Mouse (Mus musculus) kidney, postnatal 36 days (tissue): ENCODE results near the gene Ppm1k.
"Not testable (repeated sequence)": the region's sequence is repeated elsewhere in the genome, so short reads cannot be mapped to it uniquely, and the experiment has no call there.

Experiments used
- DNase-seq, 2 experiments: peaks; one replicate each; pipeline ENCODE4 v3.0.0; 2021 to 2022; ENCODE audit warnings: mixed read lengths in 2 of 2

The Ppm1k gene

DNA sequence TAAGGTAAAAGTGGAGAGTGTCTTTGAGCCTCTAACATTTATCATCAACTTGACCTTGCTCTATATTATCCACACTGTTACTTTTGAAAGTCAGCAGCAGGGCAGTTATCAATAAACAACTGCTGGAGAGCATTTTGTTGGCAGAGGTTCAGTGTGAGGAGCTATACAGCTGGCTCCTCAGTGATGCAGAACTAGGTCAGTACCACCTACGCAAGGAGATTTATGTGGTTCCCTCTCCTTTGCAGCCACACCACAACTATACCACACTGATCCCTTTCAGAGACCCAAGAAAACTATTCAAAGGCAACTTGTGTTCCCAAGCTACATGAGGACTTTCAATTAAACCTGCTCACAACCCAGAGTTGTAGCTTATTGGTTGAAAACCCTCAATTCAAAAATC, 3.8 kb downstream of the Ppm1k start:
- no peak for DNase-seq

DNA sequence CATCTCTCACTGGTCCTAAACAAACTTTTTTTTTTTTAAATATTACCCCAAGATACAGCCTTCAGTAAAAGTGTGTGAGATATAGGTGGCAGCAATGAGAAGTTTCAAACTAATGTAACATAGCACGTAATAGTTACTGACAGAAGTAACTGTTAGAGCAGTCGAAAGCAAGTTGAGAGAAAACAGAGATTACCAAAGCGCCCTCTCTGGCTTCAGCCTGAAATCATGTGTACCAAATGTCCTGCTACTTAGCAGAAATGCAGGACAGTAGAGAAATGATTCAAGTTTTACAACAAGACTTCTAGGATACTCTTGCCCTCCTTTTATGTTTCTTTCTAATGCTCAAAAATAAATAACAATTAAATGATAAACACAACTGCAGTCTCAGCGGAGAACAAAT, 4.3 kb downstream of the Ppm1k start:
- DNase-seq, result no peak

DNA sequence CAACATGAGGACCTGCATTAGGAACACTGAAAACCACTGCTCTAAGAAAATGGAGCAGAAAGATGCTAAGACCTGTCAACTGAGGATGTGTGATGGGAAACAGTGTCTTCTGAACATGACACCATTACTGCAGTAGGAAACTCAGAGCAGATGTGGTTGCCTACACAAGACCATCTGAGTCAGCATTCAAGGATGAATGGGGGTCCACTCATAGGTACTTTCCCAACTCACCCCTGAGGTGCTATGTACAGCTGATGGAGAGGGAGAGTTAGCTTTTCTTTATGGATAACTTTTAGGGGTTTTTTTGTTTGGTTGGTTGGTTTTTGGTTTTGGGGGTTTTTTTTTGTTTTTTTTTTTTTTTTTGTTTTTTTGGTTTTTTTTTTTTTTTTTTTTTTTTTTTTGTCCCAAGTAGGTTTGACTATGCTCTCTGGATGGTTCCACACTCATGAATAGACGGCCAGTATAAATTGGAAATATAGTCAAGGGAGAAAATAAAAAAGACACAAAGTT, 5.9 kb downstream of the Ppm1k start:
- DNase-seq, result no peak

GRCm38 (mm10) chr6:57526933-57527332, 8.3 kb downstream of the Ppm1k start:
- DNase-seq, result no peak

DNA sequence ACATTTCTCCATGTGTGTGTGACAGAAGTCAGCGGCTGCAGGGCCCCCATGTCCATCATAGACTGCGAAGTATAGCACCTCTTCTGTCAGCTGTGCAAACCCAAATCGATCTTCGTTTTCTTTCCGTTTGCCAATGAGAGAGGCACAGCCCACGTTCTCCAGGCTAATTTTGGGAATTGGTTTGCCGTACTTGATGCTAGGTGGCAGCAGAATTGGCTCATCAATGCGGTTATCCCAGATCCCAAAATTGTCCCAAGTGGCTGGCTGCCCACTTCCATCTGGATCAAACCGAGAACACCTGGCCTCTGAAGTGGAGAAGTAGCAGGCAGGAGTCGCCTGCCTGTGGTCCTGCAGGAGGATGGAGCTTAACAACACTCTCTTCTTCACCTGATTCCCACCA, 10.5 kb downstream of the Ppm1k start:
- no peak for DNase-seq

GRCm38 (mm10) chr6:57520749-57521652, 14.3 kb downstream of the Ppm1k start:
- no peak for DNase-seq

DNA sequence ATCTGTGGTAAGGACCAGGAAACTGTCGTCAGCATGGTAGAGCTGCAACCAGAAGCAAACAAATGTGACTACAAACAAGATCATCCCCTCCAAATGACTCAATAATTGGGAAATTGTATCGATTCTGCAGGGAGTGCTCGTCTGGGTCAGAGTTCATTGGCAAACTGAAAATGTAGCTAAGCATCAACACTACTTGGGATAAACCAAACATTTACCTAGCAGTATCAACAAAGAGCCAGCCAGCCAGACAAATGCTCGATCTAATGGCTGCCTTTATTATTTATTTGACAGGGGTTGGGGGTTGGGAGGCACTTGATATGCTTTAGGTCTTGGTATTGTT, 21.3 kb downstream of the Ppm1k start:
- no peak for DNase-seq

GRCm38 (mm10) chr6:57513351-57514034, 21.8 kb downstream of the Ppm1k start:
- DNase-seq, result no peak

GRCm38 (mm10) chr6:57511899-57512298, 23.4 kb downstream of the Ppm1k start:
- no peak for DNase-seq

DNA sequence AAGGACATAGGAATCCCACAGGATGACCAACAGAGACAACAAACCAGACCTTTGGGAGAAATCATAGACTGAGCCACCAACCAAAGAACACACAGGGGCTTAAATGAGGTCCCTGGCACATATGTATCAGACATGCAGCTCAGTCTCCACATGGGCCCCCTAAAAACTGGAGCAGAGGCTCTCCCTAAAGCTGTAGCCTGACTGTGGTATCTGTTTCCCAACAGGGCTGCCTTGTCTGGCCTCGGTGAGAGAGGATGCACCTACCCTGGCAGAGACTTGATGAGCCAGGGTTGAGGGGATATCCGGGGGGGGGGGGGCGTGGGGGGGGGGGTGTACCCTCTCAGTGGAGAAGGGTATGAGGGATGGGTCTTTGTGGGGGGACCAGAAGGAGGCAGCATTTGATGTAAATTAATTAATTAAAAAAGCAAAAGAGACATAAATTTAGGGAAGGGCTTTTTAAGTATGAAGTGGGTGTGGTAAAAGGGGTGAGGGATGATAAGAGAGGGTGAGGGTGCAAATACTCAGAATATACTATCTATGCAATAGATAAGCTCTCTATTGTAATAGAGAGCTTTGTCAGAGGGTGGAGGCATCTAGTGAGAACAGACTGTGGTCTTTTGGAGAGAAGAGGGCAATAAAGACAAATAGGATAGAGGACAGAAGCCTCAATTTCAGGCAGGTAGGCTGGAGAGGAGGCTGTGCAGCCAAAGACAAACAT, 31.4 kb downstream of the Ppm1k start:
- DNase-seq, result no peak

DNA sequence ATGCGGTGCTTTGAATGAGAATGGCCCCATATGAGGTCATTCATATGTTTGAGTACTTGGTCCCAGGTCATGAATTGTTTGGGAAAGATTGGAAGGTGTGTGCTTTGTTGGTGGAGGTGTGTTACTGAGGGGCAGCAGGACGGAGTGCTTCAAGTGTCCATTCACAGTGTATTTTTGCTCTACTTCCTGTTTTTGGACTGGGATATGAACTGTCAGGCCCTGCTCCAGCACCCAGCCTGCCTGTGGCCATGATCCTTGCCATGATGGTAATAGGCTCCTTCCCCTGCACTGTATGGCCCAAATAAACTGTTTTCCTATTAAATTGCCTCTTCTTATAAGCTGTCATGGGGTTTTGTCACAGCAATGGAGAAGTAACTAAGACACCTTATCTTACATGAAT, 36.1 kb downstream of the Ppm1k start:
- DNase-seq, result no peak

DNA sequence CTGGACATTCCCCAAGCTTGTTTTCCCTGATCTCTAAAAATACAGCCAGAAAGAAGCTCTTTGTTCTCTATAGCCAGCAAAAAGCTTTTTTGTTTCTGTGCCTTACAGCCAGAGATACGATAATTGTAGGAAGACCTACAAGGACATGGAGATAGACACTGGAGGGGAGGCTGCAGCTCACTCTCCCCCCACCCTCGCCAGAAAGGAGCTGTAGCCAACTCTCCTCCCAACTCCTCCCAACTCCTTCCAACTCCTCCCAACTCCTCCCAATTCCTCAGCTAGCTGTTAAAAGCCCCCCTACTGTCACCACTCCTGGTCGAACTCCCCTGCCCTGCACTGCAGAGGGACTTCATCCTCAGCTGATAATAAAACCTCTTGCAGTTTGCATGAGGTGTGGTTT, 67.1 kb downstream of the Ppm1k start:
- not testable (repeated sequence) for DNase-seq
